Mouse (Mus musculus): ENCODE data around the gene Pidd1.

The Pidd1 gene

GRCm38 (mm10) chr7:141435129-141435855 lies 8.5 kb downstream of the Pidd1 start:
- peak; percentile 64 to 71 for DNase-seq

GRCm38 (mm10) chr7:141434464-141434863 lies 9.4 kb downstream of the Pidd1 start:
- no peak for DNase-seq

GRCm38 (mm10) chr7:141433517-141434400 lies 10.1 kb downstream of the Pidd1 start:
- DNase-seq: no peak

- DNase-seq: no peak
Measured at GRCm38 (mm10) chr7:141432741-141433516, 10.9 kb downstream of the Pidd1 start.

- DNase-seq: no peak
Measured at GRCm38 (mm10) chr7:141432186-141432611, 11.6 kb downstream of the Pidd1 start.

- no peak for DNase-seq
Measured at GRCm38 (mm10) chr7:141431434-141432185, 12.2 kb downstream of the Pidd1 start.

GRCm38 (mm10) chr7:141430585-141431240 lies 13.1 kb downstream of the Pidd1 start:
- DNase-seq: no peak

GRCm38 (mm10) chr7:141429840-141430584 lies 13.8 kb downstream of the Pidd1 start:
- no peak for DNase-seq

- DNase-seq: peak in 1 of 2 experiments; percentile 56
Measured at GRCm38 (mm10) chr7:141429310-141429709, 14.5 kb downstream of the Pidd1 start, which contains the start of gene Cend1. Cend1 (minus strand) TSS chr7:141429491.

GRCm38 (mm10) chr7:141428701-141429100 lies 15.1 kb downstream of the Pidd1 start:
- no peak for DNase-seq

- DNase-seq: no peak
Measured at GRCm38 (mm10) chr7:141426948-141427730, 16.7 kb downstream of the Pidd1 start.

GRCm38 (mm10) chr7:141423811-141424210 lies 20.0 kb downstream of the Pidd1 start:
- DNase-seq: no peak

- no peak for DNase-seq
Measured at GRCm38 (mm10) chr7:141420030-141420702, 23.7 kb downstream of the Pidd1 start.

- peak in 1 of 2 experiments; percentile 41 for DNase-seq
Measured at GRCm38 (mm10) chr7:141418970-141419369, 24.9 kb downstream of the Pidd1 start.

- no peak for DNase-seq
Measured at GRCm38 (mm10) chr7:141417731-141418681, 25.8 kb downstream of the Pidd1 start.

GRCm38 (mm10) chr7:141416144-141416841 lies 27.5 kb downstream of the Pidd1 start:
- DNase-seq: no peak

GRCm38 (mm10) chr7:141413809-141414584 lies 29.8 kb downstream of the Pidd1 start, which contains the start of gene Gatd1:
Gatd1 (minus strand) TSS chr7:141414136.
- peak; percentile 98 to 99 for DNase-seq
